Mouse (Mus musculus) CD8-positive naive resting alpha-beta T cell, adult 2 months (primary cell): ENCODE data around the gene Hectd2.

ENCODE experiments used
- DNase-seq, 2 experiments: peaks; one replicate each; pipeline ENCODE4 v3.0.0; 2022; ENCODE audit warnings: low read depth in 2 of 2, low spot score in 2 of 2

Hectd2 gene

GRCm38 (mm10) chr19:36561171-36561570 lies 6.7 kb downstream of the Hectd2 start:
- DNase-seq = no peak

DNA sequence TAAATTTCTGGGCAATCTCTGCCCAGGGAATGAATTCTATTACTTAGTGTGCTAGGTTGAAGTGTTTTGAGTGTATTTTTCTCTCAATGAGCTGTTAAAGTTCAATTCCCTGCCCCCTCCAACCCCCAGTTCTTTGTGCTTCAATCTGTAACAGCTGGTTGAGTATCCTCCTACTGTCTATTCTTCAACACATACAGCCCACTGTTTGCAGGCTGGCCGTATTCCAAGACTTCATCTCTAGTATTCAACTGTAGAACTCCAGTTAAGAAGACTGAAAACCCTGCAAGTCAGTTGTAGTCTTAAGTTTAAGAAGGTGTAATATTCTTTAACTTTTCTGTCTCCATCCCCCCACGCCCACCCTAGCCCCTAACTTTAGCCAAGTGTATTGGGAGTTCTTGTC lies 10.0 kb downstream of the Hectd2 start:
- DNase-seq = no peak

DNA sequence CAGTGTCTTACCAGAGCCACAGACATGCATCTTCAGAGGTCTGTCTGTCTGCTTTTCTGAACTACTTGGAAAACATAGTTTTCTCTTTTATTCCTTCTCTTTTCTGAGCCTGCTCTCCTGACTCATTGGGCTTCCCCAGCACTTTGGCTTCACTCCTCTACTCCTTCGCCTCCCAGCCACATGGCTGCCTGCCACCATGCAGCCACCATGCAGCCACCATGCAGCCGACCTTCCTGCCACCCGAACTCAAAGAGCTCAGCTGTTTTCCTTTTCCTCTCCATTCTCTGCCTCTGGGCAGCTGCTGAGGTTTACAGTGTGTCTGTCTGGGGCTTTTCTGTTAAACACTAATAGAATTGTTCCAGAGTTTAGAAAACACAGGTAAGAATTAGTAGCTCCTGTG lies 19.5 kb downstream of the Hectd2 start:
- DNase-seq = no peak

GRCm38 (mm10) chr19:36575159-36575558 lies 20.7 kb downstream of the Hectd2 start:
- DNase-seq = no peak

DNA sequence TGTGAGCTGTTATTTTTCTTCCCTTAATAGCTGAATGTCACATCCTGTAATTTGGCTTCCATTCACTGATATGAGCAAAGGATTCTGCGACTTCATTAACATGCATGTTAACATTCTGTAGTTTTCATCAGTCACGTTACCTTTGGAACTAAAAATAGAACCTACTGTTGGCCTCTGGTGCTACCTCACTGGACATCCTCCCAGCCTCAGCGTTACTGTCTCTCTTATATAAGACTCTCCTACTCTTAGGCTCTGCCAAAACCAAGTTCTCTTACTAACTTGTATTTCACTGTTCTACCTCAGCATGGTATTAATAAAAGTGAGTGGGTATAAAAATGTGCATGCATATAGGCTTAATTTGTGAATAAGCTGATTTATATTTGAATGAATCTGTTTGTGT lies 26.4 kb downstream of the Hectd2 start:
- no peak for DNase-seq

DNA sequence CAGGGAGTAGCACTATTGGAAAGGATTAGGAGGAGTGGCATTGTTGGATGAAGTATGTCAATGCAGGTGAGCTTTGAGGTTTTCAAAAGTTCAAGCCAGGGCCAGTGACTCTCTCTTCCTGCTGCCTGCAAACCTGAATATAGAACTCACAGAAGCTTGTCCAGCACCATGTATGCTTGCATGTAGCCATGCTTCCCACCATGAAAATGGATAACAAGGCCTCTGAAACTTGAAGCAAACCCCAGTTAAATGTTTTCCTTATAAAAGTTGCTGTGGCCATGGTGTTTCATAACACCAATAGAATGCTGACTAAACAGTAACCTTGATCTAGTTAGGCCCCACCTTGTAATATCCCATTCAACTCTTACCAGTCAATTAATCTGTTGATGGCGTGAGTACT lies 27.7 kb downstream of the Hectd2 start:
- DNase-seq = no peak

- DNase-seq = no peak
Measured at GRCm38 (mm10) chr19:36585505-36585904, 31.1 kb downstream of the Hectd2 start.

- no peak for DNase-seq
Measured at GRCm38 (mm10) chr19:36594409-36594808, 40.0 kb downstream of the Hectd2 start.

DNA sequence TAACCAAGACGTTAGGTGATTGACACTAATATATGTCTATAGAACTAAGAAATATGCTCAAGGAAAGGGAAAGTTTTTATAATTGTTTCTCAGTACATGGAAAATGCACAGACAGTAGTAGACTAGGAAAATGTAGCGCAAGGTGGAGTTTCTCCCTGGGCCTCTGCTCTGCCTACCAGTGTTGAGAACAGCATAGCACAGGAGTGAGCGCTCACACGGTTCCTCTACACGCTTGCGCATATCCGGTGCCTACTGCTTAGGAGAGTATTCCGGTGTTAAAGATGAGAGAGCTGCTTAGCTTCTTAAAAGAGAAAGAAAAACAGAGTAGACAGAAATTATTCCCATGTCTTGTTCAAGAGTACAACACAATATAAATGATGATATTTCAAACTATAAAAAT lies 47.4 kb downstream of the Hectd2 start:
- no peak for DNase-seq

DNA sequence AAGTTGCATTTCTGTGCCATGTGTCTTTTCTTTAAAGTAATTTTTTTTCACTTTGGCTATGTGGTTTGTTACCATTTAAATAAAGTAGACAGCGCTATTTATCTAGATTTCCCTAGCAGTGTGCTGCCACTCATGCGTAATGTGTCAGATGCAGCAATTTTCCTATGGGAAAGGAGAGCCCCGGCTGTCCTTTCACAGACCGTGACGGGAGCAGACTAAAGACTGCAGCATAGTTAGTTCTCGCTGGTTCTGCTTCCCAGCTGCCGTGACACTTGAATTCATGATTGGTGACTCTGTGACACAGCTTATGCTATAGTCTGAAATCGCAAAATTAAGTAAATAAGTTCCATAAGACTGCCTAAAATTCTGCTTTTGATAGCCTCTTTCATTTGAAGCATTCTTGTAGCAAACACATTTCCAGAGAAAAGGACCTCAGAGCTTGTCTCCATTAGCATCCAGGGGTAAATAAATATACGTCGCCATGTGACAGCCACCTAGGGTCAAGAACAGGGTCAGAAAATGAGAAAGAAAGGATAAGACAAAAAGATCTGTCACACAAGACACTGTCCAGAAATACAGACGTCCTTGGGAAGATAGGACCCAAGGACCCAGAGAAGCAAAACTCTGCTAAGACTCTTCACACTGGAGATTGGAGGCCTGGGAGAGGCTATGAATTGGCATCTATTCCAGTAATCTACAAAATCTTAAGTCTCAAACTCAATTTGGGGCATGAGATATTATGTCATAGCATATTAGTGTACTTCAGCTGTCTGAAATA lies 48.3 kb downstream of the Hectd2 start:
- no peak for DNase-seq

- DNase-seq = no peak
Measured at GRCm38 (mm10) chr19:36606270-36606669, 51.8 kb downstream of the Hectd2 start.

GRCm38 (mm10) chr19:36609229-36609628 lies 54.8 kb downstream of the Hectd2 start:
- no peak for DNase-seq

- no peak for DNase-seq
Measured at GRCm38 (mm10) chr19:36610309-36610708, 55.9 kb downstream of the Hectd2 start.

GRCm38 (mm10) chr19:36625906-36626305 lies 71.5 kb downstream of the Hectd2 start:
- DNase-seq = no peak

DNA sequence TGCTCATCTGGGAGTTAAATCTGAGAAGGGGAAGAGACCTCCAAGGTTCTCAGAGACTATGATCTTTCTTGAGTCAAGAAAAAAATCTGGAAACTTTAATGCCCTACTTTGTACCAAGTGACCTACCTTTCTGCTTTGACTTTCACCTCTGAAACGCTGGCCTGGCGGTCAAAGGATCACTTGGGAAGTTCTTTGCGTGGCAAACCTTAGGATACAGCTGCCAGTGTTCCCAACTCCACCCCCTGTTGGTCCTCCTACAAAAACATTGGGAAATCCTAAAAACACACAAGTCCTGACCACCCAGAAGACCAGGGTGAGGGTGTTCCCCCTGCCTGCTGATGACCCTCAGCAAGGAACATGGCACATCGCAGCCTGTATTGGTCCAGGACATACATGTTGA lies 72.4 kb downstream of the Hectd2 start:
- no peak for DNase-seq

GRCm38 (mm10) chr19:36629394-36629910 lies 75.0 kb downstream of the Hectd2 start:
- DNase-seq = no peak

- no peak for DNase-seq
Measured at GRCm38 (mm10) chr19:36630361-36630760, 75.9 kb downstream of the Hectd2 start.

DNA sequence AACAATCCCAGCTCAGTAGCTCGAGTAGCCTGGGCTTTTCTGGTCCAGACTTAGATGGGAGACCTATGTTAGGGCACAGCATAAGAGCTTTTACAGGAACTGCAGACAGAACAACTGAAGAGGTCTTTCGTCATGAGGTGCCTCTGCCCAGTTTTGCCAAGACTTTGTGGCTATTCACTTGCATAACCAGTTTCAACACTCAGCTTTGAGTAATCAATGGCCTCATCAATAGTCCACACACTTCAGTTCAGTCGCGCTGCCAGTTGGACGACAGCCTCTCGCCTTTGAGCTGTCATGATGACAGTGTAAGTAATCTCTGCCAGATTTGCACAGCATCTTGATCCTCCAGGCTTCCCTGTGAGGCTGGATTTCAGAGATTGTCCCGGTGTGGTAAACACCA lies 80.3 kb downstream of the Hectd2 start:
- DNase-seq = no peak

- no peak for DNase-seq
Measured at GRCm38 (mm10) chr19:36637223-36637622, 82.8 kb downstream of the Hectd2 start.

- no peak for DNase-seq
Measured at GRCm38 (mm10) chr19:36637948-36638587, 83.6 kb downstream of the Hectd2 start.

DNA sequence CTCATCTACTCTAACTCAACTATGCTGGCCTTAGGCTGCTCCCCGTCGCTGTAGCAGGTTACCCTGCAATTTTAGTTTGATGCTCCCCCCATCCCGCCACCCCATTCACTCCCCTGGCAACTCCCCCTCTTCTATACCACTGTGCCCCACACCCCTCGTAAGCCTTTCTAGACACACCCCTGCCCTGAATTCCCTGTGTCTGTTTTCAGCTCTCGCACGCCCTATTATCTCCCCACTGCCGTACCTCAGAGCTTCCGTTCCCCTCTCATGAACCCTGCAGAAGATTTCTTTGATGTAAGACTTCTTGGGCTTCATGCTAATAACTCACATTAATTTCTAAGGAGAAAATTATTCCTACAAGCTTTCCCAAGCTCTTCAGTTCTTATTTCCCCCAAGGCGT lies 84.6 kb downstream of the Hectd2 start:
- DNase-seq = no peak

DNA sequence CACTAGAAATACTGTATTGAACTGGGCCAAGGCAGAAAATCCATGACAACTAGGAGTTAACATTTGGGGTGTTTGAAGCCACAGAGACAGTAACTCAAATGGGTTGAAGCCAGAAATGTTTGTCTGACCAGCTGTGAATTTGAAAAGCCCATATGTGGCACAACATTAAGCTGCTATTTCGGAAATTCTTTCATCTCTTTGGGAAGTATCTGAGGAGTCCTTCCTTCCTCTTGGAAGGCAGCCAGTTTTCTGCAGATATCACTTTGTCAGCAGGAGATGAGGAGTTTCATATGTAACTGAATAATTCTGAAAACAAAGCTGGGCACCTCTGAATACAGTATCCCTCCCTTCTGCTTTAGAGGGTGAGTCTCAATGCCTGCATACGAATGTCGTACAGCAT lies 86.7 kb downstream of the Hectd2 start:
- DNase-seq = no peak
